Mouse (Mus musculus): ENCODE data around the gene Dcn. TPM values are rescaled to one million over a fixed set of nuclear protein-coding genes. Genes with fewer than 3 reads are reported as not detected.
A peak's percentile ranks its signal among the peaks of the same experiment; 100 is the strongest.

Dcn gene
- polyA plus RNA-seq (2015; fragmentation: Nextera tagmentation; extraction: Ambion mirVana): 420 and 424 TPM in 2 replicates

GRCm38 (mm10) chr10:97479004-97479766 is at the start of gene Dcn:
Dcn (plus strand) TSS chr10:97479609.
- Histone ChIP-seq H3K27ac (ENCODE audit: low read length) (peak within 1 kb of the TSS; percentile 64), H3K4me1 (ENCODE audit: control insufficient read depth, insufficient read depth, low read length) (no peaks in the 10 kb centered on the region), H3K9me3 (ENCODE audit: control insufficient read depth, low read length) (no peaks in the 10 kb centered on the region), H3K9ac (ENCODE audit: low read depth, low read length) (peak within 1 kb of the TSS; percentile 41), H3K36me3 (ENCODE audit: control insufficient read depth, insufficient read depth, low read length) (no peaks in the 10 kb centered on the region), H3K27me3 (replicated peaks; ENCODE audit: control insufficient read depth, insufficient read depth, low read length) (no peaks in the 10 kb centered on the region), H3K4me3 (ENCODE audit: low read length) (peak within 1 kb of the TSS; percentile 28), H3K4me2 (ENCODE audit: low read depth, low read length) (0 out of 2 replicates have a peak within 1 kb of the TSS, but pooled peaks have one; percentile 4)
- 15% methylated on average over 7 of the region's 7 CpGs for WGBS
- ATAC-seq: peak; percentile 83

DNA sequence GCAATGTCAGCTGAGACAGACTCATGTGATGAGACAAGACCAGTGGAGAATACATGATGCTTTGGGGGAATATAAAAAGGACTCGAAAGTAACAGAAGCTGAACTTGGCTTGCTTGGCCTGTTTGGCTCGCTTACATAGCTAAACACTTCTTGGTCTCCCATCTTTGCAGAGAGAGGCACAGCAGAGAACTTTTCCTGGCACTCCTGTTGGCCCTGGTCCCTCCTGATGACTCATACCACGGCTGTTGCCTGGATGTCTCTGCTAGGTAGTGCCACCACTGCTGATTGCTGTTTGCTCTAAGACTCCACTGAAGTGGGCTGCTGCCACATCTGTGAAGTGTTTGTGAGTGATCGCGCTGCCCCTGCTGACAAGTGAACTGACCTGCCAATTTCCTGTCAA is 42.7 kb upstream of the Dcn start:
- ATAC-seq: no peak
- no peaks in the 10 kb centered on the region for H3K36me3 ChIP-seq (ENCODE audit: control insufficient read depth, insufficient read depth, low read length)
- no peak overlapping the region for H3K27ac ChIP-seq (ENCODE audit: low read length)
- H3K9me3 ChIP-seq (ENCODE audit: control insufficient read depth, low read length): no peaks in the 10 kb centered on the region
- H3K9ac ChIP-seq (ENCODE audit: low read depth, low read length): no peak overlapping the region
- H3K4me3 ChIP-seq (ENCODE audit: low read length): no peak overlapping the region
- no peaks in the 10 kb centered on the region for H3K27me3 ChIP-seq (replicated peaks; ENCODE audit: control insufficient read depth, insufficient read depth, low read length)
- H3K4me1 ChIP-seq (ENCODE audit: control insufficient read depth, insufficient read depth, low read length): no peaks in the 10 kb centered on the region
- WGBS: 81% methylated on average over 5 of the region's 5 CpGs
- no peak overlapping the region for H3K4me2 ChIP-seq (ENCODE audit: low read depth, low read length)

DNA sequence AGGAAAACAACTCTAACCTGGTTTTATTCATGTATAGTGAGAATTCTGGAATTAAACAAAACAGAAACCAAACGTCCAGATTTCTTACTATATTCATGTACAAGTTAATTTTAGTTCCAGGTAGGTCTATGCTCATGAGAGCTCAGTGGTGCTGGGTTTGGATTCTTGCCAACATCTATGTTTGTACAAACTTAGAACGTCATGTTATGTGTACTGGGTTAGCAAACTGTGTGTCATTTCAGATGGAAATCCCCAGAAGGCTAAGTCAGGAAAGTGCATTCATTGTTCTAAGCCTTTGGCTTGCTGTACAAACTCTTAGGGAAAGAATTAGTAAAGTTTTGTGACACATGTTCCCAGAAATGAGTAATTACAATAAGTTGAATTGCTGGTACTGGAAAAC is 37.1 kb upstream of the Dcn start:
- H3K27ac ChIP-seq (ENCODE audit: low read length): no peak overlapping the region
- no peak for ATAC-seq
- no peaks in the 10 kb centered on the region for H3K27me3 ChIP-seq (replicated peaks; ENCODE audit: control insufficient read depth, insufficient read depth, low read length)
- H3K36me3 ChIP-seq (ENCODE audit: control insufficient read depth, insufficient read depth, low read length): no peaks in the 10 kb centered on the region
- H3K9ac ChIP-seq (ENCODE audit: low read depth, low read length): no peak overlapping the region
- no peak overlapping the region for H3K4me3 ChIP-seq (ENCODE audit: low read length)
- no peaks in the 10 kb centered on the region for H3K9me3 ChIP-seq (ENCODE audit: control insufficient read depth, low read length)
- H3K4me1 ChIP-seq (ENCODE audit: control insufficient read depth, insufficient read depth, low read length): no peaks in the 10 kb centered on the region
- H3K4me2 ChIP-seq (ENCODE audit: low read depth, low read length): no peak overlapping the region
- WGBS: 30% methylated on average over 2 of the region's 2 CpGs

DNA sequence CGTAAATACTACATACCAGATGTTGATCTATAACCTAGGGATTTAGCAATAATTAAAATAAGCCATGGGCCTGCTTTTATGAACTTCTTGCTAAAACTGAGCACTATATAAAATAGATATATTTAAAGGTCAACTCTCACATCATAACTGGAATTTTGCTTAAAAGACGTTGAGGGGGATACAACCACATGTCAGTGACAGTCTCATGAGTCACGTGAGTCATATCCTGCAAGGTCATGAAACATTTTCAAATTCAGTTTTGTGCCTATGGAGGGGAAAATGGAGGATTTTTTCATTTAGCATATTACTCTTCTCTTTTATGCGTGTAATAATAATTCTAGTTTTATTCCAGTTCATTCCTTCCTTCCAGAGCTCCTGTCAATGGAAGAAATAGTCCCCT is 32.9 kb upstream of the Dcn start:
- Histone ChIP-seq H3K4me1 (ENCODE audit: control insufficient read depth, insufficient read depth, low read length) (no peaks in the 10 kb centered on the region), H3K36me3 (ENCODE audit: control insufficient read depth, insufficient read depth, low read length) (no peaks in the 10 kb centered on the region), H3K9me3 (ENCODE audit: control insufficient read depth, low read length) (no peaks in the 10 kb centered on the region), H3K4me2 (ENCODE audit: low read depth, low read length) (no peak overlapping the region), H3K27ac (ENCODE audit: low read length) (no peak overlapping the region), H3K4me3 (ENCODE audit: low read length) (no peak overlapping the region), H3K9ac (ENCODE audit: low read depth, low read length) (no peak overlapping the region), H3K27me3 (replicated peaks; ENCODE audit: control insufficient read depth, insufficient read depth, low read length) (no peaks in the 10 kb centered on the region)
- WGBS: 83% methylated on average over 4 of the region's 4 CpGs
- ATAC-seq: no peak

DNA sequence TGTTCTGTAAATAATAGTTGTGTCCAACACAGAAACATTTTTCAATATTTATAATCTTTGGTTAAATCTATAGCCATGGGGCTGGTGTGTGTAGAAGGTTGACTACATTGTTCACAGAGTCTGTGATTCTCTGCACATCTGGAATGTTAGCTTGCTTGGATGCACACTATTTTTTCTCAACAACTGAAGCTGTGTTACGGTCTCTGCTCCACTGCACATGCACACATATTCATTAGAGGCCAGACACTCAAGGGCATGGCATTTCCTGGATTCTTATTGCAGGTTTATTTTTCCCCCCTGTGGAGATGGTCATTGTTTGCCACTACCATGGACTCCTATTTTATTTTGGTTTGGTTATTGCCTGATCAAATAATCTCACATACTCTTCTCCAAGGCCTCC is 26.5 kb upstream of the Dcn start:
- WGBS: 61% methylated on average over 1 of the region's 1 CpGs
- no peak overlapping the region for H3K27ac ChIP-seq (ENCODE audit: low read length)
- H3K4me2 ChIP-seq (ENCODE audit: low read depth, low read length): no peak overlapping the region
- H3K4me3 ChIP-seq (ENCODE audit: low read length): no peak overlapping the region
- H3K4me1 ChIP-seq (ENCODE audit: control insufficient read depth, insufficient read depth, low read length): no peaks in the 10 kb centered on the region
- no peaks in the 10 kb centered on the region for H3K9me3 ChIP-seq (ENCODE audit: control insufficient read depth, low read length)
- no peaks in the 10 kb centered on the region for H3K36me3 ChIP-seq (ENCODE audit: control insufficient read depth, insufficient read depth, low read length)
- ATAC-seq: no peak
- no peak overlapping the region for H3K9ac ChIP-seq (ENCODE audit: low read depth, low read length)
- H3K27me3 ChIP-seq (replicated peaks; ENCODE audit: control insufficient read depth, insufficient read depth, low read length): no peaks in the 10 kb centered on the region

DNA sequence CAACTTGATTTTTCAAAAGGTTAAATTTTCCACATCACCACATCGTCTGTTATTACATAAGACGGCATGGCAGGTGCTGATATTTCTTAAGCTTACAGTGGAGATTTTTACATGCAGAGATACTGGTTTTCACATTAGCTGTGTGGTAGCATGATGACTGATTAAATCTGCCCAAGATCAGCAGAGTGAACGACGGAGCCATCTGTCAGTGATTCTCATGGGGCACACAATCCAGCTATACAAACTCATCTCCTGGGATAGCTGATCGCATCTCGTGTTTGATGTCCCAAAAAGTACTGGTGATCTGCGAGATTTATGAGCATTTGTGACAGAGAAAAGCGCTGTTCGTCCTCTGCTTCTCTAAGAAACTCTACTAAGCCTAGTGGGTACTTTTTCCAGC is 25.9 kb upstream of the Dcn start:
- H3K36me3 ChIP-seq (ENCODE audit: control insufficient read depth, insufficient read depth, low read length): no peaks in the 10 kb centered on the region
- H3K4me2 ChIP-seq (ENCODE audit: low read depth, low read length): no peak overlapping the region
- 82% methylated on average over 9 of the region's 9 CpGs for WGBS
- no peak overlapping the region for H3K27ac ChIP-seq (ENCODE audit: low read length)
- no peak overlapping the region for H3K9ac ChIP-seq (ENCODE audit: low read depth, low read length)
- H3K4me3 ChIP-seq (ENCODE audit: low read length): no peak overlapping the region
- no peak for ATAC-seq
- no peaks in the 10 kb centered on the region for H3K4me1 ChIP-seq (ENCODE audit: control insufficient read depth, insufficient read depth, low read length)
- H3K27me3 ChIP-seq (replicated peaks; ENCODE audit: control insufficient read depth, insufficient read depth, low read length): no peaks in the 10 kb centered on the region
- H3K9me3 ChIP-seq (ENCODE audit: control insufficient read depth, low read length): no peaks in the 10 kb centered on the region

GRCm38 (mm10) chr10:97456993-97457392 is 22.4 kb upstream of the Dcn start:
- no peak overlapping the region for H3K9ac ChIP-seq (ENCODE audit: low read depth, low read length)
- 90% methylated on average over 7 of the region's 7 CpGs for WGBS
- no peak for ATAC-seq
- H3K4me3 ChIP-seq (ENCODE audit: low read length): no peak overlapping the region
- H3K27me3 ChIP-seq (replicated peaks; ENCODE audit: control insufficient read depth, insufficient read depth, low read length): no peaks in the 10 kb centered on the region
- H3K27ac ChIP-seq (ENCODE audit: low read length): no peak overlapping the region
- H3K9me3 ChIP-seq (ENCODE audit: control insufficient read depth, low read length): no peaks in the 10 kb centered on the region
- H3K4me1 ChIP-seq (ENCODE audit: control insufficient read depth, insufficient read depth, low read length): no peaks in the 10 kb centered on the region
- no peak overlapping the region for H3K4me2 ChIP-seq (ENCODE audit: low read depth, low read length)
- no peaks in the 10 kb centered on the region for H3K36me3 ChIP-seq (ENCODE audit: control insufficient read depth, insufficient read depth, low read length)

GRCm38 (mm10) chr10:97466818-97467217 is 12.6 kb upstream of the Dcn start:
- H3K27ac ChIP-seq (ENCODE audit: low read length): no peak overlapping the region
- H3K27me3 ChIP-seq (replicated peaks; ENCODE audit: control insufficient read depth, insufficient read depth, low read length): no peaks in the 10 kb centered on the region
- 75% methylated on average over 3 of the region's 3 CpGs for whole genome bisulfite sequencing
- H3K9ac ChIP-seq (ENCODE audit: low read depth, low read length): no peak overlapping the region
- H3K9me3 ChIP-seq (ENCODE audit: control insufficient read depth, low read length): no peaks in the 10 kb centered on the region
- no peak overlapping the region for H3K4me3 ChIP-seq (ENCODE audit: low read length)
- no peaks in the 10 kb centered on the region for H3K36me3 ChIP-seq (ENCODE audit: control insufficient read depth, insufficient read depth, low read length)
- H3K4me2 ChIP-seq (ENCODE audit: low read depth, low read length): no peak overlapping the region
- no peak for ATAC-seq
- no peaks in the 10 kb centered on the region for H3K4me1 ChIP-seq (ENCODE audit: control insufficient read depth, insufficient read depth, low read length)

DNA sequence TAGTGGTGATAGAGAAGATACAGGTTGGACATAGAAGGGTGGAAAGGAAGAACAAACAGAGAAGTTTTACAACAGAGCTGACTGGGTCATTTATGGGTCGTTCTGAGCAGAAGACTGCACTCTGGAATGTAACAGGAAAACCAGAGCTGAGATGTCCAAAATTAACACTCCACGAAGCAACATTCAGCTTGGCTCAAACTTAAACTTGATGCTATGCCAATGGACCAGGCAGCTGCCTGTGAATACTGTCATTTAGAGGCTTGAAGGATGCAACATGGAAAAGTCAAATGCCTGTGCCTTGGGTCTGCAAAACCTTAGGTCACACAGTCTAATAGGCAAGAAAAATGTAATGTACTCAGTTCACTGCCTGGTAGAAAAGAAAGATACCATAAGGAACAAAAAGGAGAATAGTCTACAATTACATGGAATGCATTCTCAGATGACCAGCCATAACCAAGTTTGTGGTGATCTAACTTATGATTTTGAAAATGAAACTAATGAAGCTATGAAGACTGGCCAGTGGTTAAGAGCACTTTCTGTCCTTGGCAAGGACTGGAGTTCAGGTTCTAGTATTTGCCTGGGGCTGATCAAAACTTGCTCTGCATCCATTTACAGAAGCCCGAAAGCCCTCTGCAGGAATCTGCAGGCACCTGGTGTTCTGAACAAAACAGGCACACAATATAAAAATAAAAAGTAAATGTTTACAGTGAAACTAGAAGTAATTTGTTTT is 9.8 kb upstream of the Dcn start:
- 29% methylated on average over 3 of the region's 3 CpGs for WGBS
- Histone ChIP-seq H3K4me3 (ENCODE audit: low read length) (no peak overlapping the region), H3K27me3 (replicated peaks; ENCODE audit: control insufficient read depth, insufficient read depth, low read length) (no peaks in the 10 kb centered on the region), H3K9ac (ENCODE audit: low read depth, low read length) (no peak overlapping the region), H3K36me3 (ENCODE audit: control insufficient read depth, insufficient read depth, low read length) (no peaks in the 10 kb centered on the region), H3K4me2 (ENCODE audit: low read depth, low read length) (no peak overlapping the region), H3K9me3 (ENCODE audit: control insufficient read depth, low read length) (no peaks in the 10 kb centered on the region), H3K4me1 (ENCODE audit: control insufficient read depth, insufficient read depth, low read length) (no peaks in the 10 kb centered on the region), H3K27ac (ENCODE audit: low read length) (peak overlapping the region; percentile 74)
- ATAC-seq: peak; percentile 50

All from intestine, embryonic 16.5 days (tissue).